Mouse (Mus musculus): ENCODE measurements around the gene Lrrc10b. TPM values are rescaled to one million over a fixed set of nuclear protein-coding genes. Genes with fewer than 3 reads are reported as not detected.

The Lrrc10b gene
- polyA plus RNA-seq, 1 experiment from 2014 or later: 1.5 TPM

GRCm38 (mm10) chr19:10424751-10425150, 32.5 kb downstream of the Lrrc10b start:
- Histone ChIP-seq H3K36me3 (replicated peaks; ENCODE audit: control insufficient read depth, insufficient read depth) (peaks cover 17% of the 10 kb centered on the region; the same call in 1 of the 2 replicates), H3K4me3 (replicated peaks; ENCODE audit: low read length) (no peak overlapping the region), H3K9ac (no peak overlapping the region), H3K4me1 (replicated peaks; ENCODE audit: control insufficient read depth, insufficient read depth, low read length) (peaks cover 19% of the 10 kb centered on the region; the same call in 1 of the 2 replicates), H3K27ac (no peak overlapping the region), H3K27me3 (ENCODE audit: control insufficient read depth, insufficient read depth, low read length) (no peaks in the 10 kb centered on the region), H3K4me2 (replicated peaks) (no peak overlapping the region), H3K9me3 (ENCODE audit: control insufficient read depth, low read length) (no peaks in the 10 kb centered on the region)
- ATAC-seq (ENCODE audit: low FRiP score): no peak
- 50% methylated on average over 1 of the region's 1 CpGs for WGBS
- no peak for DNase-seq (ENCODE audit: low spot score)

GRCm38 (mm10) chr19:10421986-10422976, 35.0 kb downstream of the Lrrc10b start:
- no peaks in the 10 kb centered on the region for H3K9me3 ChIP-seq (ENCODE audit: control insufficient read depth, low read length)
- H3K4me3 ChIP-seq (replicated peaks; ENCODE audit: low read length): peak overlapping the region; percentile 2; the same call in 1 of the 2 replicates
- H3K36me3 ChIP-seq (replicated peaks; ENCODE audit: control insufficient read depth, insufficient read depth): peaks cover 12% of the 10 kb centered on the region; the same call in 1 of the 2 replicates
- peaks cover 19% of the 10 kb centered on the region; the same call in 1 of the 2 replicates for H3K4me1 ChIP-seq (replicated peaks; ENCODE audit: control insufficient read depth, insufficient read depth, low read length)
- H3K27me3 ChIP-seq (ENCODE audit: control insufficient read depth, insufficient read depth, low read length): no peaks in the 10 kb centered on the region
- ATAC-seq (ENCODE audit: low FRiP score) (no peak), DNase-seq (ENCODE audit: low spot score) (no peak)
- no peak overlapping the region for H3K27ac ChIP-seq
- no peak overlapping the region for H3K9ac ChIP-seq
- WGBS: 3% methylated on average over 53 of the region's 53 CpGs
- H3K4me2 ChIP-seq (replicated peaks): peak overlapping the region; percentile 42

GRCm38 (mm10) chr19:10417436-10417835, 39.8 kb downstream of the Lrrc10b start:
- Histone ChIP-seq H3K27me3 (ENCODE audit: control insufficient read depth, insufficient read depth, low read length) (no peaks in the 10 kb centered on the region), H3K9me3 (ENCODE audit: control insufficient read depth, low read length) (no peaks in the 10 kb centered on the region), H3K4me2 (replicated peaks) (no peak overlapping the region), H3K9ac (no peak overlapping the region), H3K36me3 (replicated peaks; ENCODE audit: control insufficient read depth, insufficient read depth) (no peaks in the 10 kb centered on the region; the same call in 1 of the 2 replicates), H3K4me1 (replicated peaks; ENCODE audit: control insufficient read depth, insufficient read depth, low read length) (peaks cover 12% of the 10 kb centered on the region; the same call in 1 of the 2 replicates), H3K4me3 (replicated peaks; ENCODE audit: low read length) (no peak overlapping the region), H3K27ac (no peak overlapping the region)
- no peak for ATAC-seq (ENCODE audit: low FRiP score)
- 82% methylated on average over 12 of the region's 12 CpGs for WGBS
- no peak for DNase-seq (ENCODE audit: low spot score)

GRCm38 (mm10) chr19:10416889-10417288, 40.4 kb downstream of the Lrrc10b start:
- Histone ChIP-seq H3K4me3 (replicated peaks; ENCODE audit: low read length) (no peak overlapping the region), H3K4me2 (replicated peaks) (no peak overlapping the region), H3K9me3 (ENCODE audit: control insufficient read depth, low read length) (no peaks in the 10 kb centered on the region), H3K36me3 (replicated peaks; ENCODE audit: control insufficient read depth, insufficient read depth) (no peaks in the 10 kb centered on the region; the same call in 1 of the 2 replicates), H3K27me3 (ENCODE audit: control insufficient read depth, insufficient read depth, low read length) (no peaks in the 10 kb centered on the region), H3K9ac (no peak overlapping the region), H3K27ac (no peak overlapping the region), H3K4me1 (replicated peaks; ENCODE audit: control insufficient read depth, insufficient read depth, low read length) (peaks cover 7% of the 10 kb centered on the region; the same call in 1 of the 2 replicates)
- no peak for ATAC-seq (ENCODE audit: low FRiP score)
- 53% methylated on average over 8 of the region's 8 CpGs for WGBS
- no peak for DNase-seq (ENCODE audit: low spot score)

GRCm38 (mm10) chr19:10415508-10415907, 41.8 kb downstream of the Lrrc10b start:
- H3K4me3 ChIP-seq (replicated peaks; ENCODE audit: low read length): no peak overlapping the region
- no peaks in the 10 kb centered on the region for H3K9me3 ChIP-seq (ENCODE audit: control insufficient read depth, low read length)
- ATAC-seq (ENCODE audit: low FRiP score): no peak
- H3K27me3 ChIP-seq (ENCODE audit: control insufficient read depth, insufficient read depth, low read length): no peaks in the 10 kb centered on the region
- H3K9ac ChIP-seq: no peak overlapping the region
- H3K27ac ChIP-seq: no peak overlapping the region
- 78% methylated on average over 5 of the region's 5 CpGs for WGBS
- no peak for DNase-seq (ENCODE audit: low spot score)
- H3K36me3 ChIP-seq (replicated peaks; ENCODE audit: control insufficient read depth, insufficient read depth): no peaks in the 10 kb centered on the region; the same call in 1 of the 2 replicates
- no peak overlapping the region for H3K4me2 ChIP-seq (replicated peaks)
- peaks cover 13% of the 10 kb centered on the region; the same call in 1 of the 2 replicates for H3K4me1 ChIP-seq (replicated peaks; ENCODE audit: control insufficient read depth, insufficient read depth, low read length)

- H3K4me3 ChIP-seq (replicated peaks; ENCODE audit: low read length): peak overlapping the region; percentile 12
- under 1% methylated on average over 19 of the region's 19 CpGs for WGBS
- H3K9ac ChIP-seq: peak overlapping the region; percentile 5; the same call in 1 of the 2 replicates
- DNase-seq (ENCODE audit: low spot score) (peak; percentile 80), ATAC-seq (ENCODE audit: low FRiP score) (peak; percentile 82)
- H3K36me3 ChIP-seq (replicated peaks; ENCODE audit: control insufficient read depth, insufficient read depth): no peaks in the 10 kb centered on the region; the same call in 1 of the 2 replicates
- H3K27ac ChIP-seq: no peak overlapping the region
- peaks cover 13% of the 10 kb centered on the region; the same call in 1 of the 2 replicates for H3K4me1 ChIP-seq (replicated peaks; ENCODE audit: control insufficient read depth, insufficient read depth, low read length)
- no peaks in the 10 kb centered on the region for H3K27me3 ChIP-seq (ENCODE audit: control insufficient read depth, insufficient read depth, low read length)
- H3K9me3 ChIP-seq (ENCODE audit: control insufficient read depth, low read length): no peaks in the 10 kb centered on the region
- peak overlapping the region; percentile 42 for H3K4me2 ChIP-seq (replicated peaks)
These were observed 43.5 kb downstream of the Lrrc10b start for GRCm38 (mm10) chr19:10413701-10414242.

Other genes with a start within 250 kb of the Lrrc10b start
- gene Myrf, start 216.7 kb downstream of the Lrrc10b start, polyA plus RNA-seq (2014; fragmentation: Nextera tagmentation; extraction: Ambion mirVana): 1.1 and 1.3 TPM in 2 replicates
- gene Dagla, start 152.6 kb downstream of the Lrrc10b start, polyA plus RNA-seq (2014; fragmentation: Nextera tagmentation; extraction: Ambion mirVana): 9.9 and 10.2 TPM in 2 replicates
- gene Syt7, start 68.4 kb downstream of the Lrrc10b start, polyA plus RNA-seq (2014; fragmentation: Nextera tagmentation; extraction: Ambion mirVana): 12.0 and 14.0 TPM in 2 replicates
- 1.9 and 2.8 TPM in 2 replicates for gene Ppp1r32, start 25.5 kb upstream of the Lrrc10b start, polyA plus RNA-seq (2014; fragmentation: Nextera tagmentation; extraction: Ambion mirVana)
- gene Cpsf7, start 67.8 kb upstream of the Lrrc10b start, polyA plus RNA-seq (2014; fragmentation: Nextera tagmentation; extraction: Ambion mirVana): 57.5 and 63.4 TPM in 2 replicates
- 67.6 and 68.4 TPM in 2 replicates for gene Sdhaf2, start 68.7 kb upstream of the Lrrc10b start, polyA plus RNA-seq (2014; fragmentation: Nextera tagmentation; extraction: Ambion mirVana)
- gene Tmem216, start 98.8 kb upstream of the Lrrc10b start, polyA plus RNA-seq (2014; fragmentation: Nextera tagmentation; extraction: Ambion mirVana): 53.3 and 59.6 TPM in 2 replicates
- 21.8 and 23.8 TPM in 2 replicates for gene Cyb561a3, start 119.7 kb upstream of the Lrrc10b start, polyA plus RNA-seq (2014; fragmentation: Nextera tagmentation; extraction: Ambion mirVana)
- 38.1 and 40.3 TPM in 2 replicates for gene Tmem138, start 119.9 kb upstream of the Lrrc10b start, polyA plus RNA-seq (2014; fragmentation: Nextera tagmentation; extraction: Ambion mirVana)
- 219 and 240 TPM in 2 replicates for gene Ddb1, start 147.9 kb upstream of the Lrrc10b start, polyA plus RNA-seq (2014; fragmentation: Nextera tagmentation; extraction: Ambion mirVana)
- gene Tkfc, start 148.2 kb upstream of the Lrrc10b start, polyA plus RNA-seq (2014; fragmentation: Nextera tagmentation; extraction: Ambion mirVana): 25.4 and 26.8 TPM in 2 replicates
- gene Vwce, start 176.7 kb upstream of the Lrrc10b start, polyA plus RNA-seq (2014; fragmentation: Nextera tagmentation; extraction: Ambion mirVana): 0.64 and 1.1 TPM in 2 replicates
- gene Pga5, start 220.6 kb upstream of the Lrrc10b start, polyA plus RNA-seq (2014; fragmentation: Nextera tagmentation; extraction: Ambion mirVana): not detected in 2 replicates
- 28.7 and 31.3 TPM in 2 replicates for gene Vps37c, start 231.3 kb upstream of the Lrrc10b start, polyA plus RNA-seq (2014; fragmentation: Nextera tagmentation; extraction: Ambion mirVana)

Data from hindbrain, embryonic 14.5 days (tissue).